Mouse (Mus musculus) liver, embryonic 13.5 days (tissue): ENCODE measurements around the gene Timm23. TPM values are rescaled to one million over a fixed set of nuclear protein-coding genes. Genes with fewer than 3 reads are reported as not detected.
"Not testable (repeated sequence)": the region's sequence is repeated elsewhere in the genome, so short reads cannot be mapped to it uniquely, and the experiment has no call there.

Source experiments
- ATAC-seq: fragments of 200-750 bp; cut with Nextera tagmentation; 2 replicates; pipeline ENCODE4 v1.8.0; 2017; ENCODE audit warnings: low read depth, mild to moderate bottlenecking, moderate number of reproducible peaks, moderate library complexity
- DNase-seq: peaks from one replicate; pipeline ENCODE4 v3.0.0; 2022
- H3K27ac ChIP-seq: fragments of 300-500 bp; sonication (generic); 2 replicates; pipeline ENCODE4 v1.5.1; 2015; ENCODE audit warnings: moderate library complexity, mild to moderate bottlenecking, inconsistent platforms
- H3K27me3 ChIP-seq: fragments of 300-500 bp; sonication (generic); 2 replicates; pipeline ENCODE4 v1.6.1; 2015; ENCODE audit warnings: mild to moderate bottlenecking, inconsistent platforms
- H3K36me3 ChIP-seq: fragments of 300-500 bp; sonication (generic); 2 replicates; pipeline ENCODE4 v1.6.1; 2015; ENCODE audit warnings: mild to moderate bottlenecking, inconsistent platforms
- H3K4me1 ChIP-seq: fragments of 300-500 bp; sonication (generic); replicated peaks from 2 replicates; pipeline ENCODE4 v1.6.1; 2015; ENCODE audit warnings: inconsistent platforms
- H3K4me2 ChIP-seq: fragments of 300-500 bp; sonication (generic); 2 replicates; pipeline ENCODE4 v1.6.1; 2015; ENCODE audit warnings: inconsistent platforms, mild to moderate bottlenecking, moderate library complexity
- H3K4me3 ChIP-seq: fragments of 300-500 bp; sonication (generic); replicated peaks from 2 replicates; pipeline ENCODE4 v1.5.1; 2015; ENCODE audit warnings: mild to moderate bottlenecking, inconsistent platforms
- H3K9ac ChIP-seq: fragments of 300-500 bp; sonication (generic); 2 replicates; pipeline ENCODE4 v1.6.1; 2015; ENCODE audit warnings: mild to moderate bottlenecking, inconsistent platforms
- H3K9me3 ChIP-seq: fragments of 300-500 bp; sonication (generic); replicated peaks from 2 replicates; pipeline ENCODE4 v1.6.1; 2016; ENCODE audit warnings: inconsistent platforms
- WGBS: fragments of 180-500 bp; shearing (Covaris S2); methylation state at CpG from one replicate; pipeline ENCODE4 v1.1.7; 2015; ENCODE audit not compliant: insufficient replicate concordance; 5-methylcytosine and 5-hydroxymethylcytosine counted together
- polyA plus RNA-seq: library from polyadenylated mRNA; unstranded; fragments of >200 nt; fragmentation: Nextera tagmentation; extraction: Ambion mirVana; gene quantifications from 2 replicates; pipeline ENCODE4 v1.2.1, GENCODE M21; 2015

Timm23 gene
- polyA plus RNA-seq, 1 experiment from 2014 or later = 266 TPM

- H3K36me3 ChIP-seq = no peaks in the 10 kb centered on the region
- H3K4me1 ChIP-seq = peaks cover 16% of the 10 kb centered on the region
- ATAC-seq (no peak), DNase-seq (no peak)
- H3K9ac ChIP-seq = no peak overlapping the region
- no peak overlapping the region for H3K27ac ChIP-seq
- H3K27me3 ChIP-seq = no peaks in the 10 kb centered on the region
- 69% methylated on average over 2 of the region's 2 CpGs for WGBS
- H3K4me2 ChIP-seq = no peak overlapping the region
- H3K9me3 ChIP-seq = peaks cover 6% of the 10 kb centered on the region
- H3K4me3 ChIP-seq = no peak overlapping the region
Observed at GRCm38 (mm10) chr14:32150872-32151271, 50.8 kb downstream of the Timm23 start.

GRCm38 (mm10) chr14:32146578-32146977, 55.1 kb downstream of the Timm23 start:
- H3K27me3 ChIP-seq = no peaks in the 10 kb centered on the region
- ATAC-seq (peak; percentile 38; the same call in 1 of the 2 replicates), DNase-seq (no peak)
- H3K9me3 ChIP-seq = peaks cover 6% of the 10 kb centered on the region
- H3K9ac ChIP-seq = peak overlapping the region; percentile 44
- WGBS = 29% methylated on average over 2 of the region's 2 CpGs
- peak overlapping the region; percentile 77 for H3K4me2 ChIP-seq
- no peaks in the 10 kb centered on the region for H3K36me3 ChIP-seq
- peak overlapping the region; percentile 93 for H3K27ac ChIP-seq
- peaks cover 36% of the 10 kb centered on the region for H3K4me1 ChIP-seq
- H3K4me3 ChIP-seq = peak overlapping the region; percentile 54; the same call in 1 of the 2 replicates

GRCm38 (mm10) chr14:32145809-32146511, 55.7 kb downstream of the Timm23 start:
- Histone ChIP-seq H3K27ac (peak overlapping the region; percentile 93), H3K4me3 (peak overlapping the region; percentile 54), H3K27me3 (no peaks in the 10 kb centered on the region), H3K36me3 (no peaks in the 10 kb centered on the region), H3K4me1 (peaks cover 43% of the 10 kb centered on the region), H3K9ac (peak overlapping the region; percentile 78), H3K4me2 (peak overlapping the region; percentile 77), H3K9me3 (peaks cover 6% of the 10 kb centered on the region)
- 15% methylated on average over 7 of the region's 7 CpGs for WGBS
- DNase-seq (peak; percentile 86), ATAC-seq (peak; percentile 96)

GRCm38 (mm10) chr14:32145401-32145800, 56.3 kb downstream of the Timm23 start:
- Histone ChIP-seq H3K27ac (peak overlapping the region; percentile 93), H3K9me3 (peaks cover 6% of the 10 kb centered on the region), H3K4me2 (peak overlapping the region; percentile 77), H3K36me3 (no peaks in the 10 kb centered on the region), H3K4me3 (peak overlapping the region; percentile 54), H3K27me3 (no peaks in the 10 kb centered on the region), H3K9ac (peak overlapping the region; percentile 78), H3K4me1 (peaks cover 48% of the 10 kb centered on the region)
- DNase-seq = peak; percentile 37
- peak; percentile 47 for ATAC-seq
- WGBS = 48% methylated on average over 4 of the region's 4 CpGs

- Histone ChIP-seq H3K27ac (no peak overlapping the region), H3K36me3 (no peaks in the 10 kb centered on the region), H3K4me2 (peak overlapping the region; percentile 28; the same call in 1 of the 2 replicates), H3K9ac (no peak overlapping the region), H3K4me3 (no peak overlapping the region), H3K4me1 (peaks cover 51% of the 10 kb centered on the region), H3K9me3 (peaks cover 6% of the 10 kb centered on the region), H3K27me3 (no peaks in the 10 kb centered on the region)
- no peak for DNase-seq
- no peak for ATAC-seq
Observed at GRCm38 (mm10) chr14:32144734-32145133, 57.0 kb downstream of the Timm23 start.

- no peaks in the 10 kb centered on the region for H3K9me3 ChIP-seq
- no peaks in the 10 kb centered on the region for H3K27me3 ChIP-seq
- no peaks in the 10 kb centered on the region for H3K36me3 ChIP-seq
- DNase-seq (no peak), ATAC-seq (no peak)
- H3K27ac ChIP-seq = peak within 1 kb of the TSS; percentile 24; the same call in 1 of the 2 replicates
- peaks cover 46% of the 10 kb centered on the region for H3K4me1 ChIP-seq
- H3K4me2 ChIP-seq = no peak within 1 kb of the TSS
- WGBS = 75% methylated on average over 5 of the region's 5 CpGs
- no peak within 1 kb of the TSS for H3K4me3 ChIP-seq
- H3K9ac ChIP-seq = no peak within 1 kb of the TSS
Observed at GRCm38 (mm10) chr14:32141723-32142122, 60.0 kb downstream of the Timm23 start, which contains the start of gene Msmb. Gene Msmb (plus strand): TSS chr14:32142023.

- 39% methylated on average over 5 of the region's 5 CpGs for WGBS
- Histone ChIP-seq H3K4me1 (peaks cover 46% of the 10 kb centered on the region), H3K27me3 (no peaks in the 10 kb centered on the region), H3K36me3 (no peaks in the 10 kb centered on the region), H3K9ac (no peak overlapping the region), H3K9me3 (no peaks in the 10 kb centered on the region), H3K27ac (peak overlapping the region; percentile 24; the same call in 1 of the 2 replicates), H3K4me3 (no peak overlapping the region), H3K4me2 (no peak overlapping the region)
- ATAC-seq (no peak), DNase-seq (no peak)
Observed at GRCm38 (mm10) chr14:32140359-32140965, 61.2 kb downstream of the Timm23 start.

GRCm38 (mm10) chr14:32136467-32136866, 65.2 kb downstream of the Timm23 start:
- not testable (repeated sequence) for H3K36me3 ChIP-seq, H3K4me2 ChIP-seq, H3K9ac ChIP-seq, H3K27me3 ChIP-seq, H3K4me3 ChIP-seq, ATAC-seq, H3K9me3 ChIP-seq, H3K27ac ChIP-seq, DNase-seq
- H3K4me1 ChIP-seq = peaks cover 67% of the 10 kb centered on the region
- 20% methylated on average over 3 of the region's 3 CpGs for WGBS

- no peaks in the 10 kb centered on the region for H3K36me3 ChIP-seq
- H3K27me3 ChIP-seq = no peaks in the 10 kb centered on the region
- no peaks in the 10 kb centered on the region for H3K9me3 ChIP-seq
- peak overlapping the region; percentile 78 for H3K27ac ChIP-seq
- peaks cover 67% of the 10 kb centered on the region for H3K4me1 ChIP-seq
- peak overlapping the region; percentile 53 for H3K4me2 ChIP-seq
- WGBS = 7% methylated on average over 2 of the region's 2 CpGs
- 0 out of 2 replicates have a peak overlapping the region, but pooled peaks have one; percentile 10 for H3K4me3 ChIP-seq
- DNase-seq (peak; percentile 47), ATAC-seq (peak; percentile 72)
- peak overlapping the region; percentile 61 for H3K9ac ChIP-seq
Observed at GRCm38 (mm10) chr14:32134293-32134692, 67.4 kb downstream of the Timm23 start.

GRCm38 (mm10) chr14:32131836-32132235, 69.9 kb downstream of the Timm23 start:
- Histone ChIP-seq H3K36me3 (no peaks in the 10 kb centered on the region), H3K9ac (0 out of 2 replicates have a peak overlapping the region, but pooled peaks have one; percentile 33), H3K4me1 (peaks cover 68% of the 10 kb centered on the region), H3K27ac (peak overlapping the region; percentile 71), H3K4me2 (peak overlapping the region; percentile 29), H3K4me3 (no peak overlapping the region; the same call in 1 of the 2 replicates), H3K9me3 (no peaks in the 10 kb centered on the region), H3K27me3 (peaks cover 6% of the 10 kb centered on the region; the same call in 1 of the 2 replicates)
- whole genome bisulfite sequencing = 4% methylated on average over 4 of the region's 4 CpGs
- ATAC-seq (peak; percentile 85), DNase-seq (peak; percentile 62)
